Mouse (Mus musculus) neural tube, embryonic 13.5 days (tissue): ENCODE data around the gene Nrd1. TPM values are rescaled to one million over a fixed set of nuclear protein-coding genes. Genes with fewer than 3 reads are reported as not detected.
A peak's percentile ranks its signal among the peaks of the same experiment; 100 is the strongest.

Experiments
- ATAC-seq: fragments of 200-750 bp; cut with Nextera tagmentation; 2 replicates; pipeline ENCODE4 v1.8.0; 2017; ENCODE audit warnings: low read depth, mild to moderate bottlenecking, moderate TSS enrichment, moderate library complexity
- H3K27ac ChIP-seq: fragments of 300-500 bp; sonication (generic); replicated peaks from 2 replicates; pipeline ENCODE4 v1.5.1; 2015; ENCODE audit warnings: moderate library complexity, mild to moderate bottlenecking, inconsistent platforms
- H3K27me3 ChIP-seq: fragments of 300-500 bp; sonication (generic); 2 replicates; pipeline ENCODE4 v1.6.1; 2015; ENCODE audit warnings: mild to moderate bottlenecking, inconsistent platforms
- H3K36me3 ChIP-seq: fragments of 300-500 bp; sonication (generic); 2 replicates; pipeline ENCODE4 v1.6.1; 2015; ENCODE audit warnings: mild to moderate bottlenecking, inconsistent platforms
- H3K4me1 ChIP-seq: fragments of 300-500 bp; sonication (generic); replicated peaks from 2 replicates; pipeline ENCODE4 v1.6.1; 2015; ENCODE audit warnings: inconsistent platforms
- H3K4me2 ChIP-seq: fragments of 300-500 bp; sonication (generic); 2 replicates; pipeline ENCODE4 v1.6.1; 2015; ENCODE audit warnings: inconsistent platforms, mild to moderate bottlenecking, moderate library complexity
- H3K4me3 ChIP-seq: fragments of 300-500 bp; sonication (generic); 2 replicates; pipeline ENCODE4 v1.5.1; 2015; ENCODE audit warnings: mild to moderate bottlenecking, inconsistent platforms
- H3K9ac ChIP-seq: fragments of 300-500 bp; sonication (generic); 2 replicates; pipeline ENCODE4 v1.6.1; 2015; ENCODE audit warnings: moderate library complexity, mild to moderate bottlenecking, inconsistent platforms
- H3K9me3 ChIP-seq: fragments of 300-500 bp; sonication (generic); 2 replicates; pipeline ENCODE4 v1.6.1; 2016; ENCODE audit warnings: inconsistent platforms
- WGBS: fragments of 180-500 bp; shearing (Covaris S2); methylation state at CpG from one replicate; pipeline ENCODE4 v1.1.7; 2015; 5-methylcytosine and 5-hydroxymethylcytosine counted together
- polyA plus RNA-seq: library from polyadenylated mRNA; unstranded; fragments of >200 nt; fragmentation: Nextera tagmentation; extraction: Ambion mirVana; gene quantifications from 2 replicates; pipeline ENCODE4 v1.2.1, GENCODE M21; 2015

The Nrd1 gene
- polyA plus RNA-seq, 1 experiment from 2014 or later, result 77.9 TPM

DNA sequence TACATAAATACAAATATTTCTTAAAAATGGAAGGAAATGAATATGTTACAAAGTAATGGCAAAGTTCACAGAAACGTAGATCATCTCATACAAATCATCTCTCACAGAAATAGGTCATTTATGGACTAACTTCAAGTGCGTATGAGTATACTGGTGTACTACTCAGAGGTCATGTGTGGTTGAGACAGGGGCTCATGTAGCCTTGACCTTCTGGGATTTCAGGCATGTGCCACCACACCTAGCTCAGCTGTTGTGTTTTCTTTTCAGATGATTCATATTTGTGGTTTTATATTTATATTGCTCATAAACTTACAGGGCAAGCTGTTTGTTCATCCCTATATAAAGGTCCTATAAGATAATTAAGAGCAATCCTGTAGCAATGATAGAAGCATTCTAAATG is 29.8 kb downstream of the Nrd1 start:
- no peak for ATAC-seq
- Histone ChIP-seq H3K4me1 (no peaks in the 10 kb centered on the region), H3K27me3 (no peaks in the 10 kb centered on the region), H3K36me3 (peaks cover 68% of the 10 kb centered on the region), H3K4me3 (no peak overlapping the region), H3K4me2 (no peak overlapping the region), H3K27ac (no peak overlapping the region), H3K9ac (no peak overlapping the region), H3K9me3 (no peaks in the 10 kb centered on the region)
- 98% methylated on average over 2 of the region's 2 CpGs for WGBS

- H3K9ac ChIP-seq, result no peak overlapping the region
- no peaks in the 10 kb centered on the region for H3K27me3 ChIP-seq
- H3K4me2 ChIP-seq, result no peak overlapping the region
- H3K4me1 ChIP-seq, result no peaks in the 10 kb centered on the region
- H3K27ac ChIP-seq, result no peak overlapping the region
- H3K9me3 ChIP-seq, result no peaks in the 10 kb centered on the region
- ATAC-seq, result no peak
- H3K36me3 ChIP-seq, result peaks cover 70% of the 10 kb centered on the region
- H3K4me3 ChIP-seq, result no peak overlapping the region
Measured at GRCm38 (mm10) chr4:109036327-109036726, 35.9 kb downstream of the Nrd1 start.

- Histone ChIP-seq H3K9ac (no peak overlapping the region), H3K4me1 (no peaks in the 10 kb centered on the region), H3K9me3 (no peaks in the 10 kb centered on the region), H3K4me2 (no peak overlapping the region), H3K27me3 (no peaks in the 10 kb centered on the region), H3K36me3 (peaks cover 91% of the 10 kb centered on the region), H3K27ac (no peak overlapping the region), H3K4me3 (no peak overlapping the region)
- ATAC-seq, result no peak
- WGBS, result 91% methylated on average over 4 of the region's 4 CpGs
Measured at GRCm38 (mm10) chr4:109042739-109043138, 42.3 kb downstream of the Nrd1 start.

DNA sequence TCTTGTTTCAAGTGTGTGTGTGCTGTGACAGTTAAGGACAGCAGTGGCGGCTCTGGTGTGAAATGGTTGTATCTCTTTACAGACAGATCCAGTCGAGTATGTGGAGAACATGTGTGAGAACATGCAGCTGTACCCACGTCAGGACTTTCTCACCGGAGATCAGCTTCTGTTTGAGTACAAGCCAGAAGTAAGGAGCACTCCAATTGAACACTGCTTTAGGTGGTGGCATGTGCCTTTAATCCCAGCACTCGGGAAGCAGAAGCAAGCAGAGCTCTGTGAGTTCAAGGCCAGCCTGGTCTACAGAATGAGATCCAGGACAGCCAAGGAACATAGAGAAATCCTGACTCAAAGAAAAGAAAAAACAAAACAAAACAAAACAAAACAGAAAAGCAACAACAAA is 42.8 kb downstream of the Nrd1 start:
- Histone ChIP-seq H3K9me3 (no peaks in the 10 kb centered on the region), H3K4me1 (no peaks in the 10 kb centered on the region), H3K9ac (no peak overlapping the region), H3K4me2 (no peak overlapping the region), H3K27me3 (no peaks in the 10 kb centered on the region), H3K27ac (no peak overlapping the region), H3K36me3 (peaks cover 93% of the 10 kb centered on the region), H3K4me3 (no peak overlapping the region)
- no peak for ATAC-seq
- WGBS, result 85% methylated on average over 5 of the region's 5 CpGs

GRCm38 (mm10) chr4:109043756-109044155 is 43.3 kb downstream of the Nrd1 start:
- peaks cover 91% of the 10 kb centered on the region for H3K36me3 ChIP-seq
- H3K4me2 ChIP-seq, result no peak overlapping the region
- WGBS, result 77% methylated on average over 5 of the region's 5 CpGs
- H3K4me1 ChIP-seq, result no peaks in the 10 kb centered on the region
- no peak overlapping the region for H3K9ac ChIP-seq
- no peak overlapping the region for H3K4me3 ChIP-seq
- H3K27ac ChIP-seq, result no peak overlapping the region
- no peaks in the 10 kb centered on the region for H3K27me3 ChIP-seq
- no peaks in the 10 kb centered on the region for H3K9me3 ChIP-seq
- no peak for ATAC-seq

- ATAC-seq, result no peak
- Histone ChIP-seq H3K36me3 (peaks cover 83% of the 10 kb centered on the region), H3K4me3 (no peak overlapping the region), H3K4me1 (0 out of 2 replicates have a peak, but pooled peaks cover 7% of the 10 kb centered on the region), H3K9me3 (no peaks in the 10 kb centered on the region), H3K9ac (no peak overlapping the region), H3K27ac (no peak overlapping the region), H3K4me2 (no peak overlapping the region), H3K27me3 (no peaks in the 10 kb centered on the region)
- WGBS, result 82% methylated on average over 4 of the region's 4 CpGs
Measured at GRCm38 (mm10) chr4:109048258-109048657, 47.8 kb downstream of the Nrd1 start.

DNA sequence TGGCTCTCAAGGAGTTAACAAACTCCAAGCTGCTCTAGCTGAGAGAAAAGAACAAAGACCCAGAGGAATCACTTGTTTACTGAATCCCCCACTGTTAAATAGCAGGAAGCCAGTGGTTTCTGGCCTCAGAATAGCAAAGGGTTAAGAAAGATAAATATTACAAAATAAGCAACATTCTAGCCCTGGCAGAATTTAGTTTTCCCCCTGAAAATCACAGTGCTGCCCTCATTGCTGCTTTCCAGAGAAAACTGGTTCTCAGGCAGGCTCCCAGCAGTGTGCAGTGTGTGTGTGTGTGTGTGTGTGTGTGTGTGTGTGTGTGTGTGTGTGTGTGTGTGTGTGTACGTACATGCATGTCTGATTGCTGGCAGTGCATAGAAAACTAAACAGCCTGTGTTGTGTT is 51.8 kb downstream of the Nrd1 start:
- no peak for ATAC-seq
- WGBS, result no CpG with 5 or more reads among the region's 1 CpGs

GRCm38 (mm10) chr4:109054003-109054402 is 53.5 kb downstream of the Nrd1 start:
- Histone ChIP-seq H3K9me3 (no peaks in the 10 kb centered on the region), H3K4me2 (no peak overlapping the region), H3K4me3 (no peak overlapping the region), H3K9ac (no peak overlapping the region), H3K27me3 (no peaks in the 10 kb centered on the region), H3K27ac (no peak overlapping the region), H3K4me1 (0 out of 2 replicates have a peak, but pooled peaks cover 7% of the 10 kb centered on the region), H3K36me3 (peaks cover 76% of the 10 kb centered on the region)
- WGBS, result 74% methylated on average over 9 of the region's 9 CpGs
- ATAC-seq, result no peak

More for the DNA sequence above, 51.8 kb downstream of the Nrd1 start:
- Histone ChIP-seq H3K4me2 (no peak overlapping the region), H3K9me3 (no peaks in the 10 kb centered on the region), H3K36me3 (peaks cover 72% of the 10 kb centered on the region), H3K4me3 (no peak overlapping the region), H3K27me3 (no peaks in the 10 kb centered on the region), H3K27ac (peak overlapping the region; percentile 33; the same call in 1 of the 2 replicates), H3K4me1 (0 out of 2 replicates have a peak, but pooled peaks cover 7% of the 10 kb centered on the region), H3K9ac (no peak overlapping the region)

GRCm38 (mm10) chr4:109056351-109056750 is 55.9 kb downstream of the Nrd1 start:
- no peak overlapping the region for H3K27ac ChIP-seq
- H3K9me3 ChIP-seq, result no peaks in the 10 kb centered on the region
- H3K4me3 ChIP-seq, result no peak overlapping the region
- no peaks in the 10 kb centered on the region for H3K27me3 ChIP-seq
- H3K9ac ChIP-seq, result no peak overlapping the region
- ATAC-seq, result no peak
- 90% methylated on average over 7 of the region's 7 CpGs for WGBS
- 0 out of 2 replicates have a peak, but pooled peaks cover 7% of the 10 kb centered on the region for H3K4me1 ChIP-seq
- H3K36me3 ChIP-seq, result peaks cover 76% of the 10 kb centered on the region
- no peak overlapping the region for H3K4me2 ChIP-seq

DNA sequence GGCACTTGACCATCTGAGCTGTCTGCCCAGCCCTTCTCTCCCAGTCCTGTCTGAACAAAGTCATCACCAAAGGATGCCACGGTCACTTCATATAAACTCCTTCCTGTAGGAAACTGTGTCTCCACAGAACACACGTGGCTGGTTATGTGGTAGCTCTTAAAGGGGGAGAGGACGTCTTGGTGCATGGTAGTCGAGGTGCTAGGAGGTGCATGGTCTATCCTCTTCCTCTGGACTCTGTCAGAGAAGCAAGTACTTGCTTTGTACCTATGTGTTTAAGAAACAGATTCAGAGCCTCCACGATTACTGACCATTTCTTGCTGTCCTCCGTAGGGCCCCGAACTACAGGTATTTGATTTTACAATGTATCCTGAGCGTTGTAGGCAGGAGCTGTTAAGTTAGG is 57.2 kb downstream of the Nrd1 start:
- ATAC-seq, result no peak
- H3K4me2 ChIP-seq, result no peak overlapping the region
- H3K27ac ChIP-seq, result no peak overlapping the region
- H3K4me1 ChIP-seq, result no peaks in the 10 kb centered on the region
- H3K9ac ChIP-seq, result no peak overlapping the region
- 94% methylated on average over 8 of the region's 8 CpGs for WGBS
- no peaks in the 10 kb centered on the region for H3K27me3 ChIP-seq
- H3K4me3 ChIP-seq, result no peak overlapping the region
- peaks cover 79% of the 10 kb centered on the region for H3K36me3 ChIP-seq
- no peaks in the 10 kb centered on the region for H3K9me3 ChIP-seq

DNA sequence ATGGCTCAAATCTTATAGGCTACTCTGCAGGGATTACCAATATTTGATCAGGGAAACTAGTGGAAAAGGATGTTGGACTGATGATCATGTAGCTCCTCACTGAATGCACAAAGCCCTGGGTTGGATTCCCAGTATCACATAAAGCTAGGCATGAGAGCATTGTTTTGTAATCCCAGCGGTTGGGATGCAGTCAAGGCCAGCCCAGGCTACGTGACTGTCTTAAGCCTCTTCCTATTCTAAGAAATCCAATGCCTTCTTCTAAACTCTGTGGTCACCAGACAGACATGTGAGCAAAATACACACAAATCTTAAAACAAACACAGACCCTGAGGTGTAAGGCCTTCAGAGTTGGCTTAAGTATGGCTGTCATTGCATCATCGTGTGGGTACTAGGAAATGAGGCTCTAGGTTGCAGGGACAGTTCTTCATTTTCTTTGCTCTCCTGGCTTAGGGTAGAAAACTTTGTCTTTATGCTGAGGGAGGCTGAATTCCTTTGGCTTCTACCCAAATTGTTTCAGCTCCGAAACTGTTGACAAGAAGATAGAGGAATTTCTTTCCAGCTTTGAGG is 58.9 kb downstream of the Nrd1 start:
- Histone ChIP-seq H3K9ac (no peak overlapping the region), H3K9me3 (no peaks in the 10 kb centered on the region), H3K27ac (no peak overlapping the region), H3K4me3 (no peak overlapping the region), H3K36me3 (peaks cover 86% of the 10 kb centered on the region), H3K27me3 (no peaks in the 10 kb centered on the region), H3K4me2 (no peak overlapping the region), H3K4me1 (no peaks in the 10 kb centered on the region)
- ATAC-seq, result no peak
- 92% methylated on average over 4 of the region's 4 CpGs for WGBS

GRCm38 (mm10) chr4:109064941-109065340 is 64.5 kb downstream of the Nrd1 start:
- H3K4me1 ChIP-seq, result no peaks in the 10 kb centered on the region
- no peak overlapping the region for H3K9ac ChIP-seq
- no peak overlapping the region for H3K4me2 ChIP-seq
- H3K27ac ChIP-seq, result no peak overlapping the region
- peaks cover 91% of the 10 kb centered on the region for H3K36me3 ChIP-seq
- no peak for ATAC-seq
- H3K9me3 ChIP-seq, result no peaks in the 10 kb centered on the region
- no peak overlapping the region for H3K4me3 ChIP-seq
- H3K27me3 ChIP-seq, result no peaks in the 10 kb centered on the region
- 92% methylated on average over 6 of the region's 6 CpGs for WGBS

- WGBS, result 92% methylated on average over 5 of the region's 5 CpGs
- peaks cover 91% of the 10 kb centered on the region for H3K36me3 ChIP-seq
- no peak for ATAC-seq
Measured at GRCm38 (mm10) chr4:109065714-109066113, 65.3 kb downstream of the Nrd1 start.

More at GRCm38 (mm10) chr4:109065714-109066113, 65.3 kb downstream of the Nrd1 start:
- no peak overlapping the region for H3K4me3 ChIP-seq
- H3K4me1 ChIP-seq, result no peaks in the 10 kb centered on the region
- H3K9ac ChIP-seq, result no peak overlapping the region
- no peak overlapping the region for H3K27ac ChIP-seq
- no peak overlapping the region for H3K4me2 ChIP-seq
- no peaks in the 10 kb centered on the region for H3K9me3 ChIP-seq
- no peaks in the 10 kb centered on the region for H3K27me3 ChIP-seq
